Mouse (Mus musculus) limb, embryonic 12.5 days (tissue): Measurements from ENCODE around the gene Cbx7. TPM values are rescaled to one million over a fixed set of nuclear protein-coding genes. Genes with fewer than 3 reads are reported as not detected.

Source experiments
- ATAC-seq: fragments of 200-750 bp; cut with Nextera tagmentation; 2 replicates; pipeline ENCODE4 v1.8.0; 2017; ENCODE audit warnings: low read depth, moderate TSS enrichment; ENCODE audit not compliant: insufficient number of reproducible peaks, insufficient read depth, low FRiP score, low TSS enrichment
- H3K27ac ChIP-seq: fragments of 300-500 bp; sonication (generic); 2 replicates; pipeline ENCODE4 v1.5.1; 2016; ENCODE audit warnings: mild to moderate bottlenecking, moderate library complexity
- H3K27me3 ChIP-seq: fragments of 300-500 bp; sonication (generic); 2 replicates; pipeline ENCODE4 v1.6.1; 2016; ENCODE audit warnings: mild to moderate bottlenecking, moderate library complexity
- H3K36me3 ChIP-seq: fragments of 300-500 bp; sonication (generic); 2 replicates; pipeline ENCODE4 v1.6.1; 2016; ENCODE audit warnings: mild to moderate bottlenecking, moderate library complexity
- H3K4me1 ChIP-seq: fragments of 300-500 bp; sonication (generic); replicated peaks from 2 replicates; pipeline ENCODE4 v1.6.1; 2016
- H3K4me2 ChIP-seq: fragments of 300-500 bp; sonication (generic); 2 replicates; pipeline ENCODE4 v1.6.1; 2016; ENCODE audit warnings: mild to moderate bottlenecking, moderate library complexity
- H3K4me3 ChIP-seq: fragments of 300-500 bp; sonication (generic); replicated peaks from 2 replicates; pipeline ENCODE4 v1.5.1; 2016; ENCODE audit warnings: mild to moderate bottlenecking
- H3K9ac ChIP-seq: fragments of 300-500 bp; sonication (generic); replicated peaks from 2 replicates; pipeline ENCODE4 v1.6.1; 2016; ENCODE audit warnings: mild to moderate bottlenecking, moderate library complexity
- H3K9me3 ChIP-seq: fragments of 300-500 bp; sonication (generic); 2 replicates; pipeline ENCODE4 v1.6.1; 2016; ENCODE audit warnings: mild to moderate bottlenecking, moderate library complexity
- WGBS: fragments of 180-500 bp; shearing (Covaris S2); methylation state at CpG from one replicate; pipeline ENCODE4 v1.1.7; 2016; 5-methylcytosine and 5-hydroxymethylcytosine counted together
- polyA plus RNA-seq: library from polyadenylated mRNA; unstranded; fragments of >200 nt; fragmentation: Nextera tagmentation; extraction: Ambion mirVana; gene quantifications from 2 replicates; pipeline ENCODE4 v1.2.1, GENCODE M21; 2016

Gene Cbx7
- polyA plus RNA-seq, 1 experiment from 2014 or later: 2.0 TPM

GRCm38 (mm10) chr15:79997988-79998387 is 27.1 kb upstream of the Cbx7 start:
- no peaks in the 10 kb centered on the region for H3K36me3 ChIP-seq

GRCm38 (mm10) chr15:79996781-79997180 is 25.9 kb upstream of the Cbx7 start:
- H3K4me2 ChIP-seq: no peak overlapping the region
- ATAC-seq: no peak
- H3K27me3 ChIP-seq: no peaks in the 10 kb centered on the region; the same call in 1 of the 2 replicates
- no peak overlapping the region for H3K4me3 ChIP-seq
- no peak overlapping the region for H3K27ac ChIP-seq
- no peaks in the 10 kb centered on the region for H3K4me1 ChIP-seq
- 88% methylated on average over 11 of the region's 11 CpGs for WGBS
- H3K9me3 ChIP-seq: no peaks in the 10 kb centered on the region
- no peak overlapping the region for H3K9ac ChIP-seq
- no peaks in the 10 kb centered on the region for H3K36me3 ChIP-seq

More at GRCm38 (mm10) chr15:79997988-79998387, 27.1 kb upstream of the Cbx7 start:
- H3K4me2 ChIP-seq: no peak overlapping the region
- no peak overlapping the region for H3K27ac ChIP-seq
- no peaks in the 10 kb centered on the region for H3K9me3 ChIP-seq
- no peak for ATAC-seq
- no peak overlapping the region for H3K9ac ChIP-seq
- 73% methylated on average over 3 of the region's 3 CpGs for WGBS
- H3K4me1 ChIP-seq: no peaks in the 10 kb centered on the region
- H3K4me3 ChIP-seq: no peak overlapping the region
- no peaks in the 10 kb centered on the region; the same call in 1 of the 2 replicates for H3K27me3 ChIP-seq

GRCm38 (mm10) chr15:79995552-79995951 is 24.6 kb upstream of the Cbx7 start:
- Histone ChIP-seq H3K36me3 (no peaks in the 10 kb centered on the region), H3K9ac (no peak overlapping the region), H3K27me3 (no peaks in the 10 kb centered on the region; the same call in 1 of the 2 replicates), H3K9me3 (no peaks in the 10 kb centered on the region), H3K4me1 (no peaks in the 10 kb centered on the region), H3K4me3 (no peak overlapping the region), H3K27ac (no peak overlapping the region), H3K4me2 (no peak overlapping the region)
- ATAC-seq: no peak
- WGBS: 94% methylated on average over 7 of the region's 7 CpGs

GRCm38 (mm10) chr15:79994566-79994965 is 23.6 kb upstream of the Cbx7 start:
- Histone ChIP-seq H3K4me1 (no peaks in the 10 kb centered on the region), H3K9me3 (no peaks in the 10 kb centered on the region), H3K9ac (no peak overlapping the region), H3K36me3 (no peaks in the 10 kb centered on the region), H3K27me3 (no peaks in the 10 kb centered on the region; the same call in 1 of the 2 replicates), H3K4me3 (no peak overlapping the region), H3K4me2 (no peak overlapping the region), H3K27ac (no peak overlapping the region)
- WGBS: 71% methylated on average over 4 of the region's 4 CpGs
- no peak for ATAC-seq

GRCm38 (mm10) chr15:79986182-79986581 is 15.3 kb upstream of the Cbx7 start:
- WGBS: 67% methylated on average over 8 of the region's 8 CpGs
- ATAC-seq: no peak
- H3K36me3 ChIP-seq: no peaks in the 10 kb centered on the region

GRCm38 (mm10) chr15:79985471-79985870 is 14.6 kb upstream of the Cbx7 start:
- no peaks in the 10 kb centered on the region for H3K36me3 ChIP-seq
- ATAC-seq: no peak
- no peak overlapping the region for H3K4me2 ChIP-seq
- H3K4me3 ChIP-seq: no peak overlapping the region
- H3K9ac ChIP-seq: no peak overlapping the region
- peaks cover 17% of the 10 kb centered on the region for H3K4me1 ChIP-seq
- WGBS: 71% methylated on average over 11 of the region's 11 CpGs
- H3K9me3 ChIP-seq: no peaks in the 10 kb centered on the region
- no peak overlapping the region for H3K27ac ChIP-seq
- H3K27me3 ChIP-seq: no peaks in the 10 kb centered on the region

More at GRCm38 (mm10) chr15:79986182-79986581, 15.3 kb upstream of the Cbx7 start:
- no peak overlapping the region for H3K27ac ChIP-seq
- H3K4me1 ChIP-seq: peaks cover 10% of the 10 kb centered on the region; the same call in 1 of the 2 replicates
- no peak overlapping the region for H3K9ac ChIP-seq
- H3K27me3 ChIP-seq: no peaks in the 10 kb centered on the region
- H3K4me2 ChIP-seq: no peak overlapping the region
- H3K9me3 ChIP-seq: no peaks in the 10 kb centered on the region
- H3K4me3 ChIP-seq: no peak overlapping the region

GRCm38 (mm10) chr15:79984152-79984551 is 13.2 kb upstream of the Cbx7 start:
- WGBS: 38% methylated on average over 7 of the region's 7 CpGs
- Histone ChIP-seq H3K27me3 (no peaks in the 10 kb centered on the region), H3K36me3 (no peaks in the 10 kb centered on the region), H3K9ac (0 out of 2 replicates have a peak overlapping the region, but pooled peaks have one; percentile 8), H3K4me1 (peaks cover 22% of the 10 kb centered on the region), H3K27ac (no peak overlapping the region), H3K4me2 (no peak overlapping the region), H3K4me3 (no peak overlapping the region), H3K9me3 (peaks cover 5% of the 10 kb centered on the region; the same call in 1 of the 2 replicates)
- ATAC-seq: 0 out of 2 replicates have a peak, but pooled peaks have one; percentile 22

- peak overlapping the region; percentile 23; the same call in 1 of the 2 replicates for H3K27ac ChIP-seq
Measured at GRCm38 (mm10) chr15:79980716-79981115, 9.8 kb upstream of the Cbx7 start.

GRCm38 (mm10) chr15:79972186-79972585 is 1.3 kb upstream of the Cbx7 start:
- no peak for ATAC-seq
- Histone ChIP-seq H3K9me3 (no peaks in the 10 kb centered on the region), H3K27me3 (no peaks in the 10 kb centered on the region), H3K4me1 (no peaks in the 10 kb centered on the region), H3K4me3 (no peak overlapping the region), H3K36me3 (no peaks in the 10 kb centered on the region), H3K27ac (no peak overlapping the region), H3K9ac (no peak overlapping the region), H3K4me2 (no peak overlapping the region)
- 97% methylated on average over 11 of the region's 11 CpGs for WGBS

More at GRCm38 (mm10) chr15:79980716-79981115, 9.8 kb upstream of the Cbx7 start:
- H3K27me3 ChIP-seq: no peaks in the 10 kb centered on the region
- no peak overlapping the region for H3K4me2 ChIP-seq
- no peaks in the 10 kb centered on the region for H3K36me3 ChIP-seq
- H3K4me1 ChIP-seq: peaks cover 22% of the 10 kb centered on the region
- WGBS: 44% methylated on average over 11 of the region's 11 CpGs
- no peak overlapping the region for H3K9ac ChIP-seq
- H3K4me3 ChIP-seq: no peak overlapping the region
- ATAC-seq: no peak
- H3K9me3 ChIP-seq: peaks cover 9% of the 10 kb centered on the region; the same call in 1 of the 2 replicates

GRCm38 (mm10) chr15:79970491-79970890 is 428 bp downstream of the Cbx7 start:
- WGBS: 95% methylated on average over 18 of the region's 18 CpGs

GRCm38 (mm10) chr15:79967346-79967745 is 3.6 kb downstream of the Cbx7 start:
- Histone ChIP-seq H3K4me2 (no peak overlapping the region), H3K9ac (no peak overlapping the region), H3K4me1 (no peaks in the 10 kb centered on the region), H3K9me3 (no peaks in the 10 kb centered on the region; the same call in 1 of the 2 replicates), H3K36me3 (no peaks in the 10 kb centered on the region), H3K27ac (no peak overlapping the region), H3K4me3 (no peak overlapping the region), H3K27me3 (no peaks in the 10 kb centered on the region)
- WGBS: 78% methylated on average over 6 of the region's 6 CpGs
- ATAC-seq: no peak

More at GRCm38 (mm10) chr15:79970491-79970890, 428 bp downstream of the Cbx7 start:
- no peaks in the 10 kb centered on the region for H3K4me1 ChIP-seq
- H3K4me3 ChIP-seq: no peak overlapping the region
- no peaks in the 10 kb centered on the region for H3K36me3 ChIP-seq
- H3K9ac ChIP-seq: no peak overlapping the region
- H3K27ac ChIP-seq: no peak overlapping the region
- ATAC-seq: no peak
- H3K4me2 ChIP-seq: no peak overlapping the region
- H3K9me3 ChIP-seq: no peaks in the 10 kb centered on the region; the same call in 1 of the 2 replicates
- H3K27me3 ChIP-seq: no peaks in the 10 kb centered on the region

GRCm38 (mm10) chr15:79964376-79964775 is 6.5 kb downstream of the Cbx7 start:
- no peak overlapping the region for H3K9ac ChIP-seq
- H3K9me3 ChIP-seq: no peaks in the 10 kb centered on the region; the same call in 1 of the 2 replicates
- H3K4me1 ChIP-seq: 0 out of 2 replicates have a peak, but pooled peaks cover 3% of the 10 kb centered on the region
- ATAC-seq: no peak
- no peak overlapping the region for H3K4me2 ChIP-seq
- H3K4me3 ChIP-seq: no peak overlapping the region
- H3K27ac ChIP-seq: no peak overlapping the region
- WGBS: 85% methylated on average over 7 of the region's 7 CpGs
- H3K27me3 ChIP-seq: no peaks in the 10 kb centered on the region
- no peaks in the 10 kb centered on the region for H3K36me3 ChIP-seq
